Mouse (Mus musculus) splenic B cell, adult 2 months (primary cell): ENCODE results near the gene C1ra.
"Not testable (repeated sequence)": the region's sequence is repeated elsewhere in the genome, so short reads cannot be mapped to it uniquely, and the experiment has no call there.

Experiments used
- DNase-seq: peaks from one replicate; pipeline ENCODE4 v3.0.0-alpha.2; 2011; ENCODE audit warnings: low read depth, low spot score
- H3K27me3 ChIP-seq: 2 replicates; pipeline ENCODE4 v1.6.1; 2012; ENCODE audit warnings: mild to moderate bottlenecking, low read length, moderate library complexity, mixed read lengths; ENCODE audit not compliant: control insufficient read depth, poor library complexity, insufficient read depth, severe bottlenecking
- H3K36me3 ChIP-seq: 2 replicates; pipeline ENCODE4 v1.6.1; 2012; ENCODE audit warnings: mild to moderate bottlenecking, low read length, moderate library complexity, mixed read lengths; ENCODE audit not compliant: control insufficient read depth, poor library complexity, insufficient read depth, severe bottlenecking

The C1ra gene

GRCm38 (mm10) chr6:124478874-124479572 is 33.2 kb upstream of the C1ra start:
- no peak for DNase-seq
- no peaks in the 10 kb centered on the region for H3K27me3 ChIP-seq
- no peaks in the 10 kb centered on the region for H3K36me3 ChIP-seq

DNA sequence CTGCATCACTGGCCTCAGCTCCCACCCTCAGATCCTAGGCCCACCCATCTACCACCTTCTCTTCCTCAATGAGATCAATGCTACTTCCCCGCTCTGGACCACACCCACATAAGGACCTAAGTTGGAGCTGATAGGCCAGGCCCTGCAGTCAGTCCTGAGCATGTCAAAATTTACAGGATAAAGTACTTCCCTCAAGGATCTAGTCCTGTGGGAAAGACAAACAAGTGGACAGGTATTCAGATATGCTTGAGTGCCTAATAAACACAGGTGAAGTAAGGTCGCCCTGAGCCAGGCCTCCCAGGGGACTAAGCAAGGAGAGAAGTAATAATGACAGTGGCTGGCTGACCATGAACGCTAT is 32.7 kb upstream of the C1ra start:
- no peaks in the 10 kb centered on the region for H3K36me3 ChIP-seq

DNA sequence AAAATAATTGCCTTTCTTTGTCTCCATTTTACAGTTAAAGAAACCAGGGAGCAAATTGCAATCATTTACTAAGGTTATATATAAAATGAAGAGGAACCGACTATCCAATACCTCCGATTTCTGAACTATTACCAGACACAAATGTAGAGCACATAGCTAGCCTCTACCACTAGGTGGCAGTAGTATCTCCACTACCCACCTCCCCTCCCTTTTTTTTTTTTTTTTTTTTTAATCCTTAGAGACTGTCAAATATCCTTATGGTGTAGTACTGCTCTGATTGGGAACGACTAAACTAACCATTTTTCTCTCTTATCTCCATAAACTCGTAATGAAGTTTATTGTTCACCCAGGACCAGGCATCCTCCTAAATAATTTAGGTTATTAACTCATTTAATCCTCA is 31.9 kb upstream of the C1ra start:
- Histone ChIP-seq H3K27me3 (no peaks in the 10 kb centered on the region), H3K36me3 (no peaks in the 10 kb centered on the region)
- peak; percentile 74 for DNase-seq

More for the DNA sequence above, 32.7 kb upstream of the C1ra start:
- H3K27me3 ChIP-seq, result no peaks in the 10 kb centered on the region
- DNase-seq, result no peak

DNA sequence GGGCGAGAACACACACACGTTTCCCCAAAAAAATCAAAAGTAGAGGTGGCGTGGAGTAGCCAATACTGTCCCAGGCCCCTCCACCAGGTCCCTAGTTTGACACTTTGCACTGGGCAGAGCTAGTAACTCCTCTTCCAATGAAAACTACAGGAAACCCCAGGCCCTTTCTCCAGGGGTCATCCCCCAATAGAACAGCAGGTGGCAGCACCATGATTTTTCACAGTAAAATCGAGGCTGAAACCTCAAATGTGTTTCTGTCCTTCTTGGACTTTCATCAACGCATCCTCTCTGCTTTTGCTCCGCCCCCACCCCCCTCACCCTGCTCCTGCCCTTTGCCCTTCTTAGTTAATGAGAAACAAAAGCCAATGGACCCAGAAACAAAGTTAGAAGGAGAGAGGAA is 30.6 kb upstream of the C1ra start:
- no peaks in the 10 kb centered on the region for H3K36me3 ChIP-seq
- DNase-seq, result peak; percentile 47
- no peaks in the 10 kb centered on the region for H3K27me3 ChIP-seq

- not testable (repeated sequence) for H3K36me3 ChIP-seq, H3K27me3 ChIP-seq, DNase-seq
Observed at GRCm38 (mm10) chr6:124483831-124484230, 28.4 kb upstream of the C1ra start.

DNA sequence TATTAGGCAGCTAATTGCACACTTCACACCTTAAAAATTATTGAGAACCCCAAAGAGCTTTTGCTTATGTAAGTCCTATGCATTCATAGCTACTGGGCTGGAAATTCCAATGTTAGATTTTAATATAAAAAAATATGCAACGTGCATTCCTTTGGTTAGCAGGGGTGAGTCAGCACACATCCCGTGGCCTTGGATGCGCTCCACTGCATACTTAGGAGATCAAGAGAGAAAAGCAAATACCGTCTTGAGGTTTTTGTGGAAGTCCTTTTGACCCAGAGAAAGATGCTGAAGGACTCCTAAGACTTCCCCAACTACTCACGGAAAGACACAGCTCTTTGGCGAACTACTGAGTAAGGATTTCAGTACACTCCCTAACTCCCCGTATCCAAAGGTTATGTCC is 27.4 kb upstream of the C1ra start:
- no peaks in the 10 kb centered on the region for H3K27me3 ChIP-seq
- DNase-seq, result no peak

GRCm38 (mm10) chr6:124485414-124486144 is 26.6 kb upstream of the C1ra start:
- no peaks in the 10 kb centered on the region for H3K27me3 ChIP-seq
- DNase-seq, result no peak
- H3K36me3 ChIP-seq, result no peaks in the 10 kb centered on the region

More for the DNA sequence above, 27.4 kb upstream of the C1ra start:
- H3K36me3 ChIP-seq, result no peaks in the 10 kb centered on the region

GRCm38 (mm10) chr6:124487509-124487908 is 24.7 kb upstream of the C1ra start:
- no peaks in the 10 kb centered on the region for H3K27me3 ChIP-seq
- H3K36me3 ChIP-seq, result no peaks in the 10 kb centered on the region
- no peak for DNase-seq

DNA sequence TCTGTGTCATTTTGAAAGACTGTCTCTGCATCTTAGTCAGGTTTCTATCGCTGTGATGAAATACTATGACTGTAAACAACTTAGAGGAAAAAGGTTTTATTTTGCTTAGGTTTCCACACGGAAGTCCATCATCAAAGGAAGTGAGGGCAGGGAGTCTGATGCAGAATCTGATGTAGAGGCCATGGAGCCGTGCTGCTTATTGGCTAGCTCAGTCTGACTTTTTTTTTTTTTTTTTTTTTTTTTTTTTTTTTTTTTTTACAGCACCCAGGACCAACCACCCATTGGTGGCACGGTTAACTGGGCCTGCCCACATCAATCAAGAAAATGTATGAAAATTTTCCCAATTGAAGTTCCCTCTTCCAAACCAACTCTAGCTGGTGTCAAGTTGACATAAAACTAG is 23.3 kb upstream of the C1ra start:
- DNase-seq, result no peak
- Histone ChIP-seq H3K27me3 (no peaks in the 10 kb centered on the region), H3K36me3 (no peaks in the 10 kb centered on the region)

GRCm38 (mm10) chr6:124491427-124491826 is 20.8 kb upstream of the C1ra start:
- Histone ChIP-seq H3K36me3 (no peaks in the 10 kb centered on the region), H3K27me3 (no peaks in the 10 kb centered on the region)
- no peak for DNase-seq

DNA sequence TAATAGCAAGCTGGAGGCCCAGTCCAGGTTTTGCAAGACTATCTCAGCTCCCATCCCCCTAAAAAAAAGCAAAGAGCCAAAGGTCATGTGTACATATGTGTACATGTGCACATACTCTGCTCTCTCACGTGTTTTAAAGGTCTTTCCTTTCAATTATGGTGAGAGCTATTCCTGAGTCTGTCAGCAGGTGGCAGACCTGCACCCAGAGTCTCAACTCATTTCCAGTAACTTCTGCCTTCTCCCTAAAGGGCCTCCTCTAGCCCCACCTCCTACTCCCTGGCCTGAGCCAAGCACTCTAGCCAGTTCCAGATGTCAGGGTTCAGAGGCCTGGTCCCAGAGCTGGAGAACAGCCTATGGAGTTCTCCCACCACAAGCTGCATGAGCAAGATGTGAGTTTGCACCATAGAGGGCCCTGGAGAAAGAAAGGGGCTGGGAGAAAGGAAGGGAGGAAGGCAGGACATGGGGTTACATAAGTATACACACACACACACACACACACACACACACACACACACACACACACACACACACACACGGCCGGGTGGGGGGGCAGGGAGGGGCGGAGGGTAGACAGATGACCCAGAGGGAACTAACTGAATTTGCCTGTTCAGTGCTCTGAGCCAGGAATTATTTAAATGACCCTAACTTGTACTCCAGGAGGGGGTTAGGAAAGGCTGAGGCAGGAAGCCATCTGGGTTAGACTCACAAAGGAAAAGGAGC is 19.2 kb upstream of the C1ra start, which contains the start of gene C1rl:
Gene C1rl, plus strand, starts transcription at position 272 of the 720 bp plus-strand sequence.
- Histone ChIP-seq H3K27me3 (no peaks in the 10 kb centered on the region), H3K36me3 (no peaks in the 10 kb centered on the region)
- peak; percentile 67 for DNase-seq

DNA sequence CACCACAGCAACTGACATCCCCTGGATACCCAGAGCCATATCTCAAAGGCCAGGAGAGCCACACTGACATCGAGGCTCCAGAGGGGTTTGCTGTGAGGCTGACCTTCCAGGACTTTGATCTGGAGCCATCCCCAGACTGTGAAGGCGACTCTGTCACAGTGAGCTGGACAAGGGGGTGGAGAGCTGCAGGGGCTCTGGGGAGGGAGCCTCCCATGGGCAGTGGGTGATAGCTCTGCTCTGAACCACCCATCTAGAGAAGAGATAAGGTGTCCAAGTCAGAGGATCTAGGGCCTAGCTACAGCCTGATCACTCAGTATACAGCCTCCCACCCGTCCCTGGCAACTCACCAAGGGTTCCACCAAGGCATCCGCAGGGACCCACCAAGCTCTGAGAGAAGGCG is 18.3 kb upstream of the C1ra start:
- Histone ChIP-seq H3K36me3 (no peaks in the 10 kb centered on the region), H3K27me3 (no peaks in the 10 kb centered on the region)
- DNase-seq, result no peak

- no peaks in the 10 kb centered on the region for H3K36me3 ChIP-seq
- H3K27me3 ChIP-seq, result no peaks in the 10 kb centered on the region
- DNase-seq, result no peak
Observed at GRCm38 (mm10) chr6:124496054-124496453, 16.2 kb upstream of the C1ra start.

- no peak for DNase-seq
- no peaks in the 10 kb centered on the region for H3K36me3 ChIP-seq
- no peaks in the 10 kb centered on the region for H3K27me3 ChIP-seq
Observed at GRCm38 (mm10) chr6:124499914-124500566, 12.2 kb upstream of the C1ra start.

DNA sequence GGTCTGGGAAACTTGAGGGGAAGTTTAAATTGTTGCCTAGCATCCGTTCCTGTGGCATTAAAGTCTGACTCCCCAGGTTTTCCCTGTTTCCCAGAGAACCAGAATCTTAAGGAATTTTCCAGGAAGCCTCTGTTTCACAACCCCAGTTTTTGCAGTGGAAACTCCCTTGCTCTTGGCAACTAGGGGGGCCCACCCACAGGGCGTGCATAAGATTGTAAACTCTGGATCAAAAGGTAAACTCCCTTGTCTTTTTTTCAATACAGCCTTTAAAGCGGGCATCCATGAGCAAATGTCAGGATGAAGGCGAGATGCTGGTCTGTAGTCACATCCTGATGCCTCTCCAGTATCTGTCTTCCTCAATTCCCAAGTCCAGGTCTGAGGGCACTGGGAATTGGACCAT is 10.7 kb upstream of the C1ra start:
- no peaks in the 10 kb centered on the region for H3K36me3 ChIP-seq
- no peaks in the 10 kb centered on the region for H3K27me3 ChIP-seq
- no peak for DNase-seq
